Mouse (Mus musculus) erythroid progenitor cell, adult 5-6 weeks (primary cell): ENCODE measurements around the gene Dclre1b. TPM values are rescaled to one million over a fixed set of nuclear protein-coding genes. Genes with fewer than 3 reads are reported as not detected.

Experiments
- ATAC-seq: replicated peaks from 2 replicates; pipeline ENCODE4 v1.8.0; 2016; ENCODE audit warnings: moderate number of reproducible peaks, mild to moderate bottlenecking, moderate TSS enrichment, inconsistent platforms; ENCODE audit not compliant: poor library complexity, low FRiP score, severe bottlenecking
- total RNA-seq, 2 experiments: library from RNA; stranded (forward) in 1 of 2; stranded (reverse) in 1 of 2; fragments of 150-400 nt in 1 of 2; fragments of 186-747, 209-891 nt in 1 of 2; gene quantifications; 2 replicates each; pipeline versions ENCODE4 v1.2.3 to v1.2.4; 2015 to 2017; ENCODE audit warnings: low replicate concordance in 2 of 2

The Dclre1b gene
- total RNA-seq, 2 experiments from 2014 or later: 13.4 to 14.3 TPM

DNA sequence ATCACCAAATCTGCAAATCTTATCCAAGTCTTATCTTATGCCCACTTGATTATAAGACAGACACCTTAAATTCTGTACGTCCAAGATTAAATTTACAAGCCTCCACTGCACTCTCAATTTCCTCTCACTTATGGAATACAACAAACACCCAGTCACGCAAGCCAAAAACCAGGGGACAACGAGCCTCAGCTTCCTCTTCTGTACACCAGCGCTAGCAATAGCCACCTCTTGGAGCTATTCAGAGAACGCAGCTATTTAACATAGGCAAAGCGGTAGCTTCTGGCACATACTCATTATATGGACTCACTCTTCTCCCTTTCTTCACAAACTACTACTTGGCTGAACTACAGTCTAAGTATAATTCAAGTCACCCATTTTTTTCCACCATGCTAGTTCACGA, 30.1 kb downstream of the Dclre1b start:
- no peak for ATAC-seq

DNA sequence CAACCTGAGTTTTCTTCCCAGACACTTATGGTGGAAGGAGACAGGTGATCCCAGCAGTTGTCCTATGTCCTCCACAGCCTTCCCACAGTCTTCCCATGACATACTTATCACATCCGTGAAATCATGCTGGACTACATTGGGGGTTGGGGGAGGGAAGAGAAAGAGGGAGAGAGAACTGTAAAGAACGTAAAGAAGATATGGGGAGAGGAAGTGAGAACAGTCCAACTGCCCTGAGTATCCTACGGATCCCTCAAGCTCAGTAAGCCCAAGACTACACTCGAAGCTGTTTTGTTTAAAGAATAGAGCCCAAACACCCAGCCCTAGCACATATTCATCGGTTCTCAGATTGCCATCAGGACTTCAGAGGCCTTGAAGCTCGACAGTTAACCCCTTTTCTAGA, 30.6 kb downstream of the Dclre1b start:
- no peak for ATAC-seq

DNA sequence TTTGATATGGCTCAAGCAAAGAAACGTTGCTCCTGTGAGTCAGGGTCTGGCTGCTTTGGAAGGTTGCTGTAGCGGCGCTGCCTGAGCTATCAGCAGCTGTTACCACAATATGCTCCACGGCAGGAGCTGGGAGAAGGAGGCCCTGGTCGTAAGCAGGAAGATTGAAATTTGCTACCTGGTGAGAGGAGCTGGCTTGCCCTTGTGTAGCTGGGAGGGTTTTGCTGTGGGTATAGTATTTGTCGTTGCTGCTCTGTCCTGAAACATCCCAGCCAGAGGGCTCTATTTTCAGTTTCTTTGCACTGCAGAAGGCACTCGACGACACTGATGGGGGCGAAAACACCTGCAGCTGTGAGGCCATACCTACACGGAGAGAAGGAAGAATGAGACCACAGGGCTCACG, 31.3 kb downstream of the Dclre1b start:
- no peak for ATAC-seq

DNA sequence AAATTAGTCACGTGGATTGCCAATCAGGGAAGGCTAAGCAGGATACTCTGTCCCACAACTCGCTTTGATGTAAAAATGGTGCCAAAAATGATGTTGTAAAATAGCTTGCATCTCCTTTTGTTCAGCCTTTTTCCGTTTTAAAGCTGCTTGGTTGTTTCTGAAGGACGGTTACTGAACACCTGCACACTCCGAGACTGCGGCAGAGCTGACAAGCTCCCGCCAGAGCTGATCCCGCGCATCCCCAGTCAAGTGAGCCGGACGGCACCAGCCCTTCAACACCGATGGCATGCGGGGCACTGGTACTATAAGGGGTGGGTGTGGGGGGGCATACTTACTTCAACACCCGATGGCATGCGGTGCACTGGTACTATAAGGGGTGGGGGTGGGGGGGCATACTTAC, 35.2 kb downstream of the Dclre1b start:
- ATAC-seq: no peak

DNA sequence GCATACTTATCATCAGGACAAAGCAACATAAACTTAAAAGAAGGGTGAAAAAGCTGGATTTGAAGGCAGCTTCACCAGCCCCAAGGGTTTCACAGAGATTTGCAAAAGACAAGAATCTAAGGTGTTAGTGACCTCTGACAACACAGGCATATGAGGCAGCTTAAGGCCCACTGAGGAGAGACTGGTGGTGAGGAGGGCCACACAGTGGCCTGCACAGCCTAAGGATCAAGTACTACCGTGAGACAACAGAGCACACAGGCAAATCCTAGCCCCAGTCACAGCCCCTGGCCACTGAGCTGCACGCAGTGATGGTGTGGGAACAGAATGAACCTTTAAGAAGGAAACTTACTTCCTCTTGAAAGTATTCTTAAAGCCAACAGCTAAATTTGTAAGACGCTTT, 35.7 kb downstream of the Dclre1b start:
- ATAC-seq: no peak

DNA sequence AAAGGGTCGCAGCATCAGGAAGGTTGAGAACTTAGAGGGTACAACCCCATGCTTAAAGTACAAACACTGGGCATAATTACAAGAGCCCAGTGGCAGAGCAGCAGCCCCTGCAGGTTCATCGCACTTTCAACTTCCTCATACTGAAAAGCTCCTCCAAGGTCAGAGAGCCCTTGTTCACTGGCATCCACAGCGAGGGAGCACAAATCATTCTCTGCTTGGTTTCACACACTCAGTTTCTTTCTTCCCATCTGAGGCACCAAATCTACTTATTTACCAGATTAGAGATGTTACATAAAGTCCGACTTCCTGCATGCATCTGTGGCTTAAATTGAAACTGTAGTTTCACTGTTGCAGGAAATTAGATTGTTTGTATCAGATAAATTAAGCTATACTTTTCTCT, 36.4 kb downstream of the Dclre1b start:
- no peak for ATAC-seq

DNA sequence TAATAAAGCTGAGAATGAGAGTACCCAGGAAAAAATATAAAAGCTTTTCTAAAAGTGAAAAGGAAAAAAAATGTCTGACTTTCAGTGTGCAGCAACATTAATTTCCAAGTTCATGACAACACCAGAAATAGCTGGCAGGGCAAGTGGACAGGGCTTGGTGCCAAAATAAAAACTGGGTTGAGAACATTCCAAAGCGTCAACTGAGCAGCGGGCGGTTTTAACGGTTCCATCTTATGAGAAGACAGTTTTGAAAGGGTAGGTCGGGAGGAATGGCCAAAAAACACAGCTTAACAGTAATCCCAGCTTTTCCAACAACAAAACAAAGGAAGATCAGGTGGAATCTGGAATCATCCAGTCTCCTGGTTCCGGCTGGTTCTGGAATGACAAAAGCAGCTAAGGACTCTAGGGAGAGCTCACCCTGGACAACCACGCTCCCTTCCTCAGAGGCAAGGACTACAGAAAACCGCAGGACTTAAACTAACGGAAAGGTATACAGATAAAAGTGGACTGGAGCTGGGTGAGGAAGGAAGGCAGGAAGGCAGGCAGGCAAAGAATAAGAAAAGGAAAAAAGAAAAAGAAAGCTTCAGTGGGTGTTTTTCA, 37.6 kb downstream of the Dclre1b start:
- ATAC-seq: no peak

DNA sequence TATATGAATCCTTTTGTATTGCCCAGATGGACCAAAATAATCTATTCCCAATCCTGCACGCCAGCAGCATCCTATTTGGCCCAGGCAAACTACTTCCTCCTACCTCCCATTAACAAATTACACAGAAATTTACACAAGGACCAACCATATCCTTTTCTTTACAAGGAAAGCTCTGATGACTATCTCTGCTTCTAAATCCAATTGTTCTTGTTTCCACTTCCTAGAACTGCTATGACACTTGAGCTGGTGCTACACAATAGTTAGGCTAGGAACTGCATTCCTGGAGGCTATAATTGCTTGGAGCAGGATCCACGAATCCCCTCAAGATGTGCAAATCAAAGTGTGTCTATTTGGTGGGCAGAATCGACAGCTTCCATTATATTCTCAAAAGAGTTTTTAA, 42.5 kb downstream of the Dclre1b start:
- no peak for ATAC-seq

DNA sequence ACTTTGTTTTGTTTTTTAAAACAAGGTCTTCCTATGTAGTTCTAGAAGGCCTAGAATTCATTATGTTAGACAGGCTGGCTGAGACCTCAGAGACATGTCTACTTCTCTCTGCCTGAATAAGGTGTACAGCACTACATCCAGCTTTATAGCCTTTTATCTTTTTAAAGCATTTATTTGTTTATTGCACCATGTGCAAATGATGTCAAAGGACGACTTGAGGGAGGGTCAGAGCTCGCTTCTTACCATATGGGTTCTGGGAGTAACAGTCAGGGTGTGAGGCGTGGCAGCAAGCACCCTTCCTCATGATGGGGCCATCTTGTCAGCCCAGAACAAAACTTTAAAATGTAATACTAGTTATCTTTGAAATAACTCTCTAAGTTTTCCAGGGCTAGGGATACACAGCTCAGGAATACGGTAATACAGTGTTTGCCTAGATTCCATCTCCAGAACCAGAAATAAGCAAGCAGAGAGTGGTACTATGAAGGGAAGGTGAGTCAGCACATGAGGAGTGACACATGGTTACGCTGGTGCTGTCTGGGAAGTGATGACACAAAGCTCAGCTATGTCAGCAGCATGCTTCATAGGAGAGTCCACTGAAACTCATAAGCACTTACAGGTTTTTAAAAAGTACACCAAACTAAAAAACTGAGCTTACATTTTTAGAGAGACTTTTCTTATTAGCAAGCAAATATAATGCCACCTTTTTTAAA, 49.8 kb downstream of the Dclre1b start:
- no peak for ATAC-seq

DNA sequence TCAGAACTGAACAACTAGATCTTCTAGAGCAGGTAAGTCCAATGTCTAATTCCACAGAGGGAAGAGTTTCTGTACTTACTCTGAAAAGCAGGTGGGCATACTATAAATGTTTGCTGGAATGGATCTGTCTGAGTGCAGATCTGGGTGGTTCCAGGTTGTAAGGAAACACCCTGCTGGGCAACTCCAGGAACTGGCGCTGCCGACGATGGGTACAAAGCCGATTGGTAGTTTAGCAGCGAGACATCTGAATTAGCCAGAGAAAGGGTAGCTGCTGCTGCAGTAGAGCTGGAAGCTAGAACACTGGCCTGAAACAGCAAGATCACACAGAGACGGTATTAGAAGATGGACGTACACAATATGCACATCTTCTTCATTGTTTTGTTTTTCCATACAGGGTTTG, 50.8 kb downstream of the Dclre1b start:
- no peak for ATAC-seq

DNA sequence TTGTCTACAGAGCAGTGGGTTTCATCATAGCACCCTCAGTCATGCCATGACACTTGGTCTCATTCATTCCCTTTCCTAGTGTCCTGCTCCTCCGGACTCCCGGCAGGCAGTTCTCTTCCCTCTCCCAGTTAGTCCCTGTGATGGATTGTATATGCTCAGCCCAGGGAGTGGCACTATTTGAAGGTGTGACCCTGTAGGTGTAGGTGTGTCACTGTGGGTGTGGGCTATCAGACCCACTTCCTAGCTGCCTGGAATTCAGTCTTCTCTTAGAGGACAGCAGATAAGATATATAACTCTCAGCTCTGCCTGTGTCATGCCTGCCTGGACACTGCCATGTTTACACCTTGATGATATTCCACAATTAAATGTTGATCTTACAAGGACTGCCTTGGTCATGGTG, 52.3 kb downstream of the Dclre1b start:
- no peak for ATAC-seq

DNA sequence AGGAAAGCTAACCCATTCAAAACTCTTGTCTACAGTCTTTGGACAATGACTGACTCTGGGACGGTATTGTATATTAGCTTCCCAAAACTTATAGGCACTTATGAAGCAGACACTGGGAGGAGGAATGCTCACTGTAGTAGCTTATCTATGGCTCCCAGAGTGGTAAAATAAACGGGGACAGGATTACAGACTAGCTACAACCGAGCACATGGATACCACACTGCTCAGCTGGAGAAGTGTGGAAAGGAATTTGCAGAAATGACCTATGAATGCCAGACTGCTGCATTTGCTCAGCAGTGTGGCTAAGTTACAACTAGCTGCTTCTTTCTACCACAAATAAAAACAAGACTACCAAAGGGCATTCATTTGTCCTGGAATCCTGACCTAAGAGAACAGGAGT, 53.9 kb downstream of the Dclre1b start:
- ATAC-seq: no peak

DNA sequence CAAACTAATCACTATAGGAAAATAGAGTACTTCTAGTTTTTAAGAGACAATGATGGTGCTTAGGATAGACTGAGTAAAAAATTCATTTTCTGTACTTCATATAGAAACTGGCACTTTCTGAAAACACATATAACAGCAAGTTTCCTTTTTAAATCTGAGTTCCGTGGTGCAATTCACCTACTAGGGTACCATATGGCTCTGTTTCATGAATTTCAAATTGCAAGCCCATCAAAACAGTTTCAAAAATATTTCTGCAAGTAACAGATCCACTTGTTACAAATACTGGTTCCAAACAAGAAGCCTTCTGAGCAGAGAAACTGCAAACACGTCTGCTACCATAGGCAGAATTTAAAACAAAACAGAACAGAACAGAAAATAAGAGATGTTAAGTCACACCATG, 57.7 kb downstream of the Dclre1b start:
- no peak for ATAC-seq

Other genes with a start within 250 kb of the Dclre1b start
- gene Syt6, start 234.2 kb downstream of the Dclre1b start, total RNA-seq (2015; ENCODE audit: low replicate concordance): not detected in 2 replicates
- 1.4 TPM in 1 of 2 replicates, not detected in the other for gene Syt6, start 234.2 kb downstream of the Dclre1b start, total RNA-seq (2017; ENCODE audit: low replicate concordance)
- gene Atg4a-ps, start 163.4 kb downstream of the Dclre1b start, total RNA-seq (2015; ENCODE audit: low replicate concordance): 0.72 and 5.4 TPM in 2 replicates
- 4.6 and 6.9 TPM in 2 replicates for gene Atg4a-ps, start 163.4 kb downstream of the Dclre1b start, total RNA-seq (2017; ENCODE audit: low replicate concordance)
- gene Olfml3, start 71.4 kb downstream of the Dclre1b start, total RNA-seq (2015; ENCODE audit: low replicate concordance): 1.4 and 1.7 TPM in 2 replicates
- gene Olfml3, start 71.4 kb downstream of the Dclre1b start, total RNA-seq (2017; ENCODE audit: low replicate concordance): 0.64 and 0.91 TPM in 2 replicates
- not detected in 2 replicates for gene Gm10964, start 70.1 kb downstream of the Dclre1b start, total RNA-seq (2015; ENCODE audit: low replicate concordance)
- not detected in 2 replicates for gene Gm10964, start 70.1 kb downstream of the Dclre1b start, total RNA-seq (2017; ENCODE audit: low replicate concordance)
- gene Hipk1, start 17.9 kb downstream of the Dclre1b start, total RNA-seq (2015; ENCODE audit: low replicate concordance): 303 and 379 TPM in 2 replicates
- gene Hipk1, start 17.9 kb downstream of the Dclre1b start, total RNA-seq (2017; ENCODE audit: low replicate concordance): 286 and 299 TPM in 2 replicates
- 31.4 and 43.6 TPM in 2 replicates for gene Ap4b1, start 76 bp upstream of the Dclre1b start, total RNA-seq (2015; ENCODE audit: low replicate concordance)
- 36.1 and 43.8 TPM in 2 replicates for gene Ap4b1, start 76 bp upstream of the Dclre1b start, total RNA-seq (2017; ENCODE audit: low replicate concordance)
- 3.2 and 21.4 TPM in 2 replicates for gene Gm43064, start 129 bp upstream of the Dclre1b start, total RNA-seq (2015; ENCODE audit: low replicate concordance)
- 7.6 TPM in 1 of 2 replicates, not detected in the other for gene Gm43064, start 129 bp upstream of the Dclre1b start, total RNA-seq (2017; ENCODE audit: low replicate concordance)
- 5.4 and 12.3 TPM in 2 replicates for gene Bcl2l15, start 23.2 kb upstream of the Dclre1b start, total RNA-seq (2015; ENCODE audit: low replicate concordance)
- 1.7 and 5.3 TPM in 2 replicates for gene Bcl2l15, start 23.2 kb upstream of the Dclre1b start, total RNA-seq (2017; ENCODE audit: low replicate concordance)
- gene Ptpn22, start 50.4 kb upstream of the Dclre1b start, total RNA-seq (2015; ENCODE audit: low replicate concordance): 19.7 and 32.1 TPM in 2 replicates
- gene Ptpn22, start 50.4 kb upstream of the Dclre1b start, total RNA-seq (2017; ENCODE audit: low replicate concordance): 10.3 and 10.7 TPM in 2 replicates
- gene Rsbn1, start 104.7 kb upstream of the Dclre1b start, total RNA-seq (2015; ENCODE audit: low replicate concordance): 27.4 and 38.6 TPM in 2 replicates
- 35.8 and 36.2 TPM in 2 replicates for gene Rsbn1, start 104.7 kb upstream of the Dclre1b start, total RNA-seq (2017; ENCODE audit: low replicate concordance)
- gene Phtf1, start 158.7 kb upstream of the Dclre1b start, total RNA-seq (2015; ENCODE audit: low replicate concordance): 3.4 and 13.3 TPM in 2 replicates
- 5.6 and 20.7 TPM in 2 replicates for gene Phtf1, start 158.7 kb upstream of the Dclre1b start, total RNA-seq (2017; ENCODE audit: low replicate concordance)